Mouse (Mus musculus): ENCODE data around the gene Olfr764-ps1. TPM values are rescaled to one million over a fixed set of nuclear protein-coding genes. Genes with fewer than 3 reads are reported as not detected.

Gene Olfr764-ps1
- not detected in 2 replicates for polyA plus RNA-seq (2015; fragmentation: Nextera tagmentation; extraction: Ambion mirVana)

DNA sequence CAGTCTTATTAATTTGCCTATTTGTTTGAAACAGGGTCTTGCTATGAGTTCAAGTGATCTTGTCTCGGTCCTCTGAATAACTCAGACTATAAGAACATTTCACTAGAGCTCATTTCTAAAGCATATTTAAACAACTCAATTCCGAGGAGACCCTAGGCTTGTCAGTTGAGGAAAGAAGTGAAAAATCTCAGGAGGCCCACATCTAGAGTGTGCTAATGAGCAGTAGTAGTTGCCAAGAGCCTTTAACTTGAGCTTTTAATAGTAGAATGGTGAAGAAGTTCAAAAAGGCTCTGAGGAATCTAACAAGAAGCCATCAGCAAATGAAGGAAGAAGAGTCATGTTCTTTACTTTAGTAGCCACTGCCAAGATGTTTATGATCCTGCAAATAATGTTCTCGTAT, at the start of gene Olfr764-ps1:
Olfr764-ps1 (minus strand) TSS at position 101 of the 400 bp plus-strand sequence.

GRCm38 (mm10) chr10:129082810-129083209, 43.1 kb upstream of the Olfr764-ps1 start, which contains the start of gene Olfr767:
TSS of gene Olfr767 (minus strand) at chr10:129082910.

DNA sequence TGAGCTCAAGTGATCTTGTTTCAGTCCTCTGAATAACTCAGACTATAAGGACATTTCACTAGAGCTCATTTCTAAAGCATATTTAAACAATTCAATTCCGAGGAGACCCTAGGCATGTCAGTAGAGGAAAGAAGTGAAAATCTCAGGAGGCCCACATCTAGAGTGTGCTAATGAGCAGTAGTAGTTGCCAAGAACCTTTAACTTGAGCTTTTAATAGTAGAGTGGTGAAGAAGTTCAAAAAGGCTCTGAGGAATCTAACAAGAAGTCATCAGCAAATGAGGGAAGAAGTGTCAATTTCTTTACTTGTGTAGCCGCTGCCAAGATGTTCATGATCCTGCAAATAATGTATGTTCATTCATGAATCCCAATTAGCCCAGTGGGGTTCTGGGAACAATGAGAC, 29.2 kb upstream of the Olfr764-ps1 start, which contains the start of gene Olfr766-ps1:
Olfr766-ps1 (minus strand) TSS at position 101 of the 400 bp plus-strand sequence.

GRCm38 (mm10) chr10:129049898-129050297, 10.2 kb upstream of the Olfr764-ps1 start, which contains the start of gene Olfr765:
TSS of gene Olfr765 (minus strand) at chr10:129049998.

GRCm38 (mm10) chr10:129010288-129010841, 29.3 kb downstream of the Olfr764-ps1 start, which contains the start of gene Olfr763:
TSS of gene Olfr763 (plus strand) at chr10:129010791.

GRCm38 (mm10) chr10:128989131-128989530, 50.6 kb downstream of the Olfr764-ps1 start, which contains the start of gene Olfr9:
TSS of gene Olfr9 (plus strand) at chr10:128989431.

Other genes with a start within 250 kb of the Olfr764-ps1 start
- 0.54 and 0.62 TPM in 2 replicates for gene Mmp19, start 249.0 kb downstream of the Olfr764-ps1 start, polyA plus RNA-seq (2015; fragmentation: Nextera tagmentation; extraction: Ambion mirVana)
- 36.2 and 37.3 TPM in 2 replicates for gene Dnajc14, start 235.8 kb downstream of the Olfr764-ps1 start, polyA plus RNA-seq (2015; fragmentation: Nextera tagmentation; extraction: Ambion mirVana)
- 17.7 TPM in 2 replicates for gene Tmem198b, start 235.5 kb downstream of the Olfr764-ps1 start, polyA plus RNA-seq (2015; fragmentation: Nextera tagmentation; extraction: Ambion mirVana)
- 109 and 119 TPM in 2 replicates for gene Sarnp, start 222.6 kb downstream of the Olfr764-ps1 start, polyA plus RNA-seq (2015; fragmentation: Nextera tagmentation; extraction: Ambion mirVana)
- gene Ormdl2, start 218.3 kb downstream of the Olfr764-ps1 start, polyA plus RNA-seq (2015; fragmentation: Nextera tagmentation; extraction: Ambion mirVana): 21.4 and 21.5 TPM in 2 replicates
- gene Gdf11, start 148.2 kb downstream of the Olfr764-ps1 start, polyA plus RNA-seq (2015; fragmentation: Nextera tagmentation; extraction: Ambion mirVana): 8.7 and 9.4 TPM in 2 replicates
- 386 and 425 TPM in 2 replicates for gene Cd63, start 138.9 kb downstream of the Olfr764-ps1 start, polyA plus RNA-seq (2015; fragmentation: Nextera tagmentation; extraction: Ambion mirVana)
- gene Rdh5, start 117.0 kb downstream of the Olfr764-ps1 start, polyA plus RNA-seq (2015; fragmentation: Nextera tagmentation; extraction: Ambion mirVana): 26.8 and 27.5 TPM in 2 replicates
- 278 and 288 TPM in 2 replicates for gene Bloc1s1, start 115.9 kb downstream of the Olfr764-ps1 start, polyA plus RNA-seq (2015; fragmentation: Nextera tagmentation; extraction: Ambion mirVana)
- gene Itga7, start 106.1 kb downstream of the Olfr764-ps1 start, polyA plus RNA-seq (2015; fragmentation: Nextera tagmentation; extraction: Ambion mirVana): 13.5 and 15.0 TPM in 2 replicates
- not detected in 2 replicates for gene Mettl7b, start 78.9 kb downstream of the Olfr764-ps1 start, polyA plus RNA-seq (2015; fragmentation: Nextera tagmentation; extraction: Ambion mirVana)
- not detected in 2 replicates for gene Olfr9, start 50.5 kb downstream of the Olfr764-ps1 start, polyA plus RNA-seq (2015; fragmentation: Nextera tagmentation; extraction: Ambion mirVana)
- gene Olfr763, start 29.1 kb downstream of the Olfr764-ps1 start, polyA plus RNA-seq (2015; fragmentation: Nextera tagmentation; extraction: Ambion mirVana): not detected in 2 replicates
- gene Olfr765, start 10.1 kb upstream of the Olfr764-ps1 start, polyA plus RNA-seq (2015; fragmentation: Nextera tagmentation; extraction: Ambion mirVana): not detected in 2 replicates
- not detected in 2 replicates for gene Olfr766-ps1, start 29.1 kb upstream of the Olfr764-ps1 start, polyA plus RNA-seq (2015; fragmentation: Nextera tagmentation; extraction: Ambion mirVana)
- not detected in 2 replicates for gene Olfr767, start 43.0 kb upstream of the Olfr764-ps1 start, polyA plus RNA-seq (2015; fragmentation: Nextera tagmentation; extraction: Ambion mirVana)
- not detected in 2 replicates for gene Olfr768, start 59.5 kb upstream of the Olfr764-ps1 start, polyA plus RNA-seq (2015; fragmentation: Nextera tagmentation; extraction: Ambion mirVana)
- gene Olfr769, start 78.0 kb upstream of the Olfr764-ps1 start, polyA plus RNA-seq (2015; fragmentation: Nextera tagmentation; extraction: Ambion mirVana): not detected in 2 replicates
- not detected in 2 replicates for gene Olfr770, start 99.1 kb upstream of the Olfr764-ps1 start, polyA plus RNA-seq (2015; fragmentation: Nextera tagmentation; extraction: Ambion mirVana)
- gene Olfr771, start 124.9 kb upstream of the Olfr764-ps1 start, polyA plus RNA-seq (2015; fragmentation: Nextera tagmentation; extraction: Ambion mirVana): not detected in 2 replicates
- gene Olfr772, start 138.0 kb upstream of the Olfr764-ps1 start, polyA plus RNA-seq (2015; fragmentation: Nextera tagmentation; extraction: Ambion mirVana): not detected in 2 replicates
- not detected in 2 replicates for gene Olfr773, start 147.5 kb upstream of the Olfr764-ps1 start, polyA plus RNA-seq (2015; fragmentation: Nextera tagmentation; extraction: Ambion mirVana)
- not detected in 2 replicates for gene Olfr774, start 196.3 kb upstream of the Olfr764-ps1 start, polyA plus RNA-seq (2015; fragmentation: Nextera tagmentation; extraction: Ambion mirVana)
- gene Olfr775, start 208.5 kb upstream of the Olfr764-ps1 start, polyA plus RNA-seq (2015; fragmentation: Nextera tagmentation; extraction: Ambion mirVana): not detected in 2 replicates
- not detected in 2 replicates for gene Olfr776, start 219.2 kb upstream of the Olfr764-ps1 start, polyA plus RNA-seq (2015; fragmentation: Nextera tagmentation; extraction: Ambion mirVana)
- not detected in 2 replicates for gene Olfr777, start 231.6 kb upstream of the Olfr764-ps1 start, polyA plus RNA-seq (2015; fragmentation: Nextera tagmentation; extraction: Ambion mirVana)